Mouse (Mus musculus) right cerebral cortex, postnatal 10 days (tissue): ENCODE results near the gene B4galnt3.

Source experiments
- DNase-seq, 2 experiments: peaks; one replicate each; pipeline ENCODE4 v3.0.0; 2021; ENCODE audit warnings: low spot score in 2 of 2

B4galnt3 gene

GRCm38 (mm10) chr6:120222669-120223068 lies 71.7 kb downstream of the B4galnt3 start:
- DNase-seq, result peak in 1 of 2 experiments; percentile 61

- DNase-seq, result no peak
Observed at GRCm38 (mm10) chr6:120219281-120219680, 75.1 kb downstream of the B4galnt3 start.

GRCm38 (mm10) chr6:120216702-120217101 lies 77.7 kb downstream of the B4galnt3 start:
- DNase-seq, result no peak

GRCm38 (mm10) chr6:120211536-120211935 lies 82.8 kb downstream of the B4galnt3 start:
- no peak for DNase-seq

GRCm38 (mm10) chr6:120206586-120206985 lies 87.8 kb downstream of the B4galnt3 start:
- DNase-seq, result no peak

- DNase-seq, result no peak
Observed at GRCm38 (mm10) chr6:120202406-120202805, 92.0 kb downstream of the B4galnt3 start.

- DNase-seq, result no peak
Observed at GRCm38 (mm10) chr6:120201956-120202355, 92.4 kb downstream of the B4galnt3 start.

- DNase-seq, result no peak
Observed at GRCm38 (mm10) chr6:120199638-120200394, 94.5 kb downstream of the B4galnt3 start.

GRCm38 (mm10) chr6:120197964-120198363 lies 96.4 kb downstream of the B4galnt3 start:
- DNase-seq, result peak; percentile 51 to 69

- peak in 1 of 2 experiments; percentile 36 for DNase-seq
Observed at GRCm38 (mm10) chr6:120196837-120197236, 97.5 kb downstream of the B4galnt3 start.

- DNase-seq, result no peak
Observed at GRCm38 (mm10) chr6:120194963-120195362, 99.4 kb downstream of the B4galnt3 start.

- no peak for DNase-seq
Observed at GRCm38 (mm10) chr6:120194305-120194704, 100.1 kb downstream of the B4galnt3 start.

GRCm38 (mm10) chr6:120193793-120194192 lies 100.6 kb downstream of the B4galnt3 start:
- no peak for DNase-seq

GRCm38 (mm10) chr6:120193174-120193573 lies 101.2 kb downstream of the B4galnt3 start:
- peak; percentile 79 to 88 for DNase-seq

- DNase-seq, result peak; percentile 47 to 50
Observed at GRCm38 (mm10) chr6:120192211-120192870, 102.0 kb downstream of the B4galnt3 start.

- DNase-seq, result no peak
Observed at GRCm38 (mm10) chr6:120191396-120192170, 102.8 kb downstream of the B4galnt3 start.

- DNase-seq, result no peak
Observed at GRCm38 (mm10) chr6:120190912-120191311, 103.4 kb downstream of the B4galnt3 start.

GRCm38 (mm10) chr6:120190365-120190764 lies 104.0 kb downstream of the B4galnt3 start:
- no peak for DNase-seq

GRCm38 (mm10) chr6:120189287-120189686 lies 105.1 kb downstream of the B4galnt3 start:
- no peak for DNase-seq

GRCm38 (mm10) chr6:120188376-120189235 lies 105.8 kb downstream of the B4galnt3 start:
- no peak for DNase-seq

- DNase-seq, result peak in 1 of 2 experiments; percentile 59
Observed at GRCm38 (mm10) chr6:120187587-120188176, 106.7 kb downstream of the B4galnt3 start.
